Mouse (Mus musculus): ENCODE measurements around the gene Bysl.
"Not testable (repeated sequence)": the region's sequence is repeated elsewhere in the genome, so short reads cannot be mapped to it uniquely, and the experiment has no call there.

Gene Bysl

DNA sequence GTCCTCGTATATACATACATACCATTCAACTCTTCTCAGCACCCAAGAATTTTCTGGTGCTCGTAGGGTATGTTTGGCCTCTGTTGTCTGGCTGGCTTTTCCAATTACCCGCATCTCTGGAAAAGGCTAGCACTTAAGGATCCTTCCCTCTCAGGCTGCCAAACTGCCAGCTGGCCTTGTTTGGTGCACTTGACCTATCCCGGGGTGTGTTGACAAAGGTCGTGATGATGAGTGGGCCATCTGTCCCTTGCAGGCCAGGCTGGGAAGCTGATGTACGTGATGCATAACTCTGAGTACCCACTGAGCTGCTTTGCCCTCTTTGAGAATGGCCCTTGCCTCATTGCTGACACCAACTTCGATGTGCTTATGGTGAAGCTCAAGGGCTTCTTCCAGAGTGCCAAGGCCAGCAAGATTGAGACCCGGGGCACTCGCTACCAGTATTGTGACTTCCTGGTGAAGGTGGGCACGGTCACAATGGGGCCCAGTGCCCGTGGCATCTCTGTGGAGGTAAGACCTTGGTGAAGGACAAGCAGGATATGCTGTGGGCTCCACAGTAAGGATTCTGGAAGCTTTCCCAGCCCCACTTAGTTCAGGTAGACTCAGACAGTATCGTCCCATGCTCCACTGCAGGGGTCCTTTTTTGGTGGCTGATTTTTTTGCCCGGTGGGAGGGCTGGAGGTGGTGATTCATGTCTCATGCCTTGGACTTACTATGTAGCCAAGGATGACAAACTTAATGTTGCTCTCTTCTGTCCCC lies 7.4 kb upstream of the Bysl start:
- DNase-seq (ENCODE audit: low spot score), result no peak

GRCm38 (mm10) chr17:47617605-47618307 lies 6.5 kb upstream of the Bysl start:
- DNase-seq (ENCODE audit: low spot score), result peak; percentile 84

GRCm38 (mm10) chr17:47616652-47617051 lies 5.4 kb upstream of the Bysl start:
- no peak for DNase-seq (ENCODE audit: low spot score)

DNA sequence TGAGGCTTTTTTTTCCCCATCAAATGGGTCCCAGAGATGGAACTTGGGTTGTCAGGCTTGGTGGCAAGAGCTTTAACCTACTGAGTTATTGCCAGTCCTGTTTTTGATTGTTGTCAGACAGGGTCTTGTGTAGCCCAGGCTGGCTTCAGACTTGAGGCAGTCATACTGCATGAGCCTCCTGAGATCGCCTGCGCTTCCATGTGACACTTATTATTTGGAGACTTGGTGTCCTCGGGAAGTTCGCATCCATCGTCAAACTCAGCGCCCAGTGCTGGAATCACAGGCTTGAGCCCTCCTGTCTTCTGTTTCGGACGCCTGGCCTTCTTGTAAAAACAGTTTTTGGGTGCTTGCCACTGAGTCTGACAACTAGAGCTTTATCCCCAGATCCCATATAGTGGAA lies 4.8 kb upstream of the Bysl start:
- no peak for DNase-seq (ENCODE audit: low spot score)

- DNase-seq (ENCODE audit: low spot score), result no peak
These were observed 2.7 kb upstream of the Bysl start for GRCm38 (mm10) chr17:47614018-47614417.

DNA sequence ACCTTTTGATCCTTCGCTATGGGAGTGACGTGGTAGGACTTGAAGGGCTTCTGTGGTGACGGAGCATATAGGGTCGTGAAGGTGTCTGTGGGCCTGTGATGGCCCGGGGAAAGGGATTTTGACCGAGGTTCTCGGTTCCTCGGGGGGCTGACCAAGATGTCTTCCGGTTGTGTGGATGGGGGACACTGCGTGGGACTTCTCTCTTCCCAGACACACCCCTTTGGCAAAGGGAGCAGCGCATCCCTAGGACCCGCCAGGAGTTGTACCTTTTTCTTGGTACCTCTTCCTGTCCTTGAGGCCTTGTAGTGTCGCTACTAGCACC lies 330 bp upstream of the Bysl start:
- DNase-seq (ENCODE audit: low spot score), result no peak

- DNase-seq (ENCODE audit: low spot score), result no peak
These were observed 2.1 kb downstream of the Bysl start for GRCm38 (mm10) chr17:47609182-47609581.

DNA sequence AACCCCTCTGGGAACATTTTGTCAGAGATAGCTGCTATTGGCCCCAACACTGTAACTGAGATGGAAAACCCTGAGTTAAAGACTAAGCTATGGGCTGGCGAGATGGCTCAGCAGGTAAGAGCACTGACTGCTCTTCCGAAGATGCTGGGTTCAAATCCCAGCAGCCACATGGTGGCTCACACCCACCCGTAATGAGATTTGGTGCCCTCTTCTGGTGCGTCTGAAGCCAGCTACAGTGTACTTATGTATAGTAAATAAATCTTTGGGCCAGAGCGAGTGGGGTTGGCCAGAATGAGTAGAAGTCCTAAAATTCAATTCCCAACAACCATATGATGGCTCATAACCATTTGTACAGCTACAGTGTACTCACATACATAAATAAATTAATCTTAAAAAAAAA lies 5.1 kb downstream of the Bysl start:
- DNase-seq (ENCODE audit: low spot score), result no peak

GRCm38 (mm10) chr17:47602289-47602688 lies 9.0 kb downstream of the Bysl start:
- DNase-seq (ENCODE audit: low spot score), result no peak

- DNase-seq (ENCODE audit: low spot score), result no peak
These were observed 9.9 kb downstream of the Bysl start for GRCm38 (mm10) chr17:47601389-47601755.

DNA sequence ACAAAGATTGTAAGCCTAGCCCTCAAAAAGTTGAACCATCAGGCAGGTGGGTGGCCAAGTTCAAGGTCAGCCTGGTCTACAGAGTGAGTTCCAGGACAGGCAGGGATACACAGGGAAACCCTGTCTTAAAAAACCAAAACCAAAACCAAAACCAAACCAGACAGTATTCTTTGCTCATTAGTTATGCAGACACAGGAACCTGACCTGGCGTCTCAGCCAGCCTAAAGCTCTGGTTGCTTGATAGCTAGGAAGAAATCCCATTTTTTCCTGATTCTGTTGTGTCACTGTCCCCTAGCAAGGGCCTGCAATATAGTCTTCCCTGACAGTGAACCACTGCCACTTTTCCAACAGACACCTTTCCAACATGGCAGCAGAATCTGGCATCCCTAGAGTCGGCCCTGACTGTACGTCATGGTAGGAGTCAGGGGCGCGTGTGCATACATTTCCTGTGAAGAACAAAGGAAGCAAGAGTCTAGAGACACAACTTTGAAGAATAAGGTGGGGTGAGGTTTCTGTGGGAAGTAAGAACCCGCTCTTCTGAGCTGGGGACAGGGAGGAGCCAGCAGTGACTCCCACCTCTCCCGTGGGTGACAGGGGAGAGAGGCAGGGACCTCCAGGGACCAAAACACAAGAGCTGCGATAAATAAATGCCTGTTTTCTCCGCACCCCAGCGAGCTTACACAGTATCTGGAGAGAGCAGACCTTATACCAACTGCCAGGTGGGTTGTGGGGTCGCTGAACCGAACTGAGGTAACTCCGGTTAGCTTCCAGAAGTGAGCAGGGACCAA lies 10.5 kb downstream of the Bysl start:
- DNase-seq (ENCODE audit: low spot score), result no peak

DNA sequence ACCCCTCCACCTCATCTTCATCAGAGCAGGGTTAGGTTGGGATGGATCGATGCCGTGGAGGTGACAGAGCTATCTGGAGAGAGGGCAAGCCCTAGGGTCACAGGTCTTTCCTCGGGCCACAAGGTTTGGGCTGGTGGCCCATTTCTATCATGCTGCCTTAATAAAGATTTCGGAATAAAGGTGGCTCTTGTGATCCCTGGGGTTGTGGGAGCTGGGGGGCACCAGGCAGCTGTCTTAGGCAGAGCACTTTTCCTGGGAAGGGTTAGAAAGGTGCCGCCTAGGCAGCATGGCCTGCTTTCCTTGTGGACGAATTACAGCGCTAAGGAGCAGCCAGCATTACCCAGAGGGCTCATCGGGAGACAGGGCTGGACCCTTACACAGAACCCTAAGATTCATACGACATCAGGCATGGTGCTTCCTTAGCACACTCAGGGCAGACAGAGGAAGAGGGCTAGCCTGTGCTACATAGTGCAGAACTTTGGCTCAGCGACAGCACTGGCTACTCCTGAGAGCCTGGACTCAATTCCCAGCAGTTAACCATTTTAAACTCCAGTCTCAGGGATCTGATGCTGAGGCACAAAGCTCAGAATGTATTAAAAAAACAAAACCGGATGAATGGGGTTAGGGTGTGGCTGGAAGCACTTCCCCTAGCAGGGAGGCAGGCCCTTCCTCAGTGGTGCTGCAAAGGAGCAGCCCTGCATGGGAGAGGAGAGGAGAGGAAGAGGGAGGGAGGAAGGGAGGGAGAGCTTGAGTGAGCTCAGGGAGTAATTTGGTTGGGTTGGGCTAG lies 11.6 kb downstream of the Bysl start:
- no peak for DNase-seq (ENCODE audit: low spot score)

- DNase-seq (ENCODE audit: low spot score), result not testable (repeated sequence)
These were observed 12.6 kb downstream of the Bysl start for GRCm38 (mm10) chr17:47598580-47599304.

DNA sequence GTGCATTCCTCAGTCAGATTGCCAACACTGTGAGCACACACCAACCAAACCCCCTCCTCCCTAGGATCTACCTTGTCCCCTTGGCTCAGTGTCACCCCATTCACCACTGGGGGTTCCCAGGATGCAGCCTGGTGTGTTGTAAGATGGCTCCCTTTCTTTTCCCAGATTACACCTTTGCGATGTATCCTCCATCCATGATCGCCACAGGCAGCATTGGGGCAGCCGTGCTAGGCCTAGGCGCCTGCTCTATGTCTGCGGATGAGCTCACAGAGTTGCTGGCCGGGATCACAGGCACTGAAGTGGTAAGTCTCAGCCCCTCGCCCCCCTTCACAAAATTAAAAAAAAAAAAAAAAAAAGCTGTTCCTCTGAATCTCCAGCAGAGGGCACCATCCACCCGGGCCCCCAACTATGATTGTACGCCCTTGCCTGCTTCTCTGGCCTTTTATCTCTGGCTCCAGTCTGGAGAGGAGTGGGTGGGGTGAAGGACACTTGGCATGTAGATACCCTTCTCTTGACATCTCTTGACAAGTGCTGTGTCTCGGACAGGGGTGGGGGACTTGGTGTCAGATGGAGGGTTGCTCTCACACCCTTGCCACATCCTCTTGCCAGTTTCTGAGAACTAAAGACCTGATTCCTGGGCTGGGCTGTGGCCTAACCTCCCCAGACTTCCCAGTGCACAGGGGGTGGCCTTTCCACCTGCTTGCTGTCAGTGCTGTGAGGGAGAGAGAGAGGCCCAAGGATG lies 13.3 kb downstream of the Bysl start:
- peak; percentile 93 for DNase-seq (ENCODE audit: low spot score)

GRCm38 (mm10) chr17:47597261-47597660 lies 14.0 kb downstream of the Bysl start:
- no peak for DNase-seq (ENCODE audit: low spot score)

DNA sequence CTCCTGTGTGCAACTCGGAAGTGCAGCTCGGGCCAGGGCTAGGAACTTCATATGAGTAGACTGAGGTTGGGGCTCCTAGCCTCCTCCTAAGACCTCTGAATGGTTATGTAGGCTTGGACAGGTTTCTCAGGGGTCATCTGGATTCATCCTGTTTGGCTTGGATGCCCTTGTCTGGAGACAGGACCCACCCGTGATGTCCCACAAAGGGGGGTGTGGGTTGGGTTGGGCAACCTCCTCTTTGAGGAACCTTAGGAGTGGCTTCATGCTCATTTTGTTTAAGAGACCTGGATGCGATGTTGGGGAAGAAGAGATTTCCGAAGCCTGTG lies 14.5 kb downstream of the Bysl start:
- DNase-seq (ENCODE audit: low spot score), result no peak

DNA sequence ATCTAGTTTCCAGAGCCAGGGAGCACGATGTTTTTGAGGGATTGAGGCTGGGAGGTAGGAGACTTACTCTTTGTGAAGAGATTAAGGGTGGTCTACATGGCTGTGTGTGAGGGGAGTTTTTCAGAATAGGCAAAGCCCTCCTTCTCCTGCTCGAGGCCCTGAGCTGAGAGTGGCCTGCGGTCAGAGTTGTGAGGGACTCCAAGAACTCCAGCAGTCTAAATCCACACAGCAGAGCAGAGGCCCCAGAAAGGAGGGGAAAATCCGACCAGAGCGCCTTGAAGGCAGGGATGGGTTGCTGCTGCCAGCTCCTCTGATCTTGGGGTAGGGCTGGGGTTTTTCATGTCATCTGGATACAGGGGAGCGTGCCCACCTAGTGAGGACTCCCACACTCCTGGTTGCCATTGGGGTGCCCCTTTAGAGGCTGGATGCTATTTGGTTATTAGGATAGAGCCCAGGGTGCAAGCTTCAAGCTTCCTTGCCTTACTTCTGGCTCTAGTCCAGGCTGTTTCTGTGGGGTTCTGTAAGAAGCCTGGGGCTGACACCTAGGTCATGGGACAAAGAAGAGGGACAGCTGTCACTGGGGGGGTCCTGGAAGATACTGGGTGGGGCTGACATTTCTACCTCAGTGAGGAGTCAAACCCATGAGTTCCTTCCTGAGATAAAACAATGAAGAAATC lies 15.0 kb downstream of the Bysl start:
- no peak for DNase-seq (ENCODE audit: low spot score)

DNA sequence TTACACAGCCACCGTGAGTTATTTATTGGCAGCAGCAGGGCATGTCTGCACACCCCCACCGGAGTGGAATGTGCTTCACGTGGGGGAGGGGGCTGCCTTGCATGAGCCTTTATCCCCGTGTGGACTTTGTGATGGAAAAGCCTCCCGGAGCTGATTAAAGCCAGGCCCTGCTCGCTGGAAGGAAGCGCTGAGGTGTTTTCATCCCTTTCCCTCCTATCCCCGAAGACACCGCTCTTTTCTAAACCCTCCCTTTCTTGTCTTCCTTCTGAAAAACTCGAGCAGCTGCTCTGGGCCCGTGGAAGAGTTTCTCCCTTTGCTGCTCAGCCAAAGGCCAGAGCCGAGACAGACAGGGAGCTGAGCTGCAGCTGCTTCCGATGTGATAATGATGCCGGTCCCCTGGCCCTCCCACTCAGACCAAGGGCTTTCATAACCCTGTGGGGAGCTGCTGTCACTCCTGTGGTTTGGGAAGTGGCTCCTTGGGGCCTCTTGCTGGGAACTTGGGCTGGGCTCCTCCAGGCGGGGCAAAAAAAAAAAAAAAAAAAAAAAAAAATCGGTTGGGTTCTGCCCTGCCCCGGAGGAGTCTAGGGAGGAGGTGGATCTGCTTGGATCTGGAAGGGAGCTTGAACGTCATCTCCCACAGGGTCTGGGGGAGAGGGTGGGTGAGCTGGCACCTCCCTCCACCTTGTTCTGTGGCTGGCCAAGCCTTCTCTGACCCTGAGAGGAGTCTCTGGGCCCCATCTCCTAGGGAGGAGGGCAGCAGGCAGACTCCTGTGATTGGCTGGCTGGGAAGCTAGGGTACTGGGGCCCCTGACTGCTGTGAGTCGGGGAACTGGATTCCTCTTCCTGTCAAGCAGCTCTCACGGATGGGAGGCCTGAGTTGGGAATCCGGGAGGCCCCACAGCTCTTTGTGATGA lies 15.8 kb downstream of the Bysl start:
- peak; percentile 89 for DNase-seq (ENCODE audit: low spot score)

DNA sequence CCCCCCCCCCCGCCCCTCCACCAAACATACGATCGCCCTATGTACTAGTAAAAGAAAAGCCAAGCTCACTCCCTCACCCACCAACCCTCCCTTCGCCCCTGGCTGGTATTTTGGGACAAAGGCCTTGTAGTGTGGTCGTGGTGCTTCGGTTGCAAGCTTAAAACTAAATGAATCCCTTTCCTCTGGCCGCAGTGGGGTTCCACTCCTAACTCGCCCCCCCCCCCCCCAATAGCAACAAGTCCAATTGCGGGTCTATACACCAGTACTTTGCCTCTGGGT lies 16.4 kb downstream of the Bysl start:
- no peak for DNase-seq (ENCODE audit: low spot score)

All from c-Kit-positive CD71-positive TER-119-positive erythroid progenitor cells, embryonic 14.5 days (primary cell).